ENCODE assay signal across 31 mouse cellular contexts in the genomic region with DNA sequence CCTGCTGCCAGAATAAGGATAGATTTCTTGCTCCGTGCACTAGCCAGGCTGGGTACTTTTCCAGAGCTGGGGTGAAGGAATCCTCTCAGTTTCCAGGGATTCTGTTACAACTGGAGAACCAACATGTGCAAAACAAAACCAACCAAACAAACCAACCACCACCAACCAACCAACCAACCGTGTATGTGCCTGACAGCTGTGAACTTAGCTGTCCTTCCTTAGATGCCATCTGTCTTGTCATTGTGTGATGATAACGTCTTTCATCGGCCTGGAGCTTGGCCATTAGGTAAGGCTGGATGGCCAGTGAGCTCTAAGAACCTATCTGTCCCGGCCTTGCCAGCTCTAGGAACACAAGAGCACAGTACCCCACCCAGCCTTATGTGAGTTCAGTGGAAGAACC. TPM values are rescaled to one million over a fixed set of nuclear protein-coding genes. Genes with fewer than 3 reads are reported as not detected.
"Had no signal": no experiment of that assay in that cellular context is flagged by ENCODE, and none has a peak within 500 bp of the region (broad histone marks: within the 10 kb centered on the region; RNA-seq: fewer than 3 reads in every experiment).

No protein-coding gene starts in this region.

- H3K4me3 ChIP-seq: heart, embryonic 10.5 days; heart, embryonic 12.5 days; heart, embryonic 13.5 days; heart, embryonic 15.5 days; hindbrain, embryonic 10.5 days; hindbrain, embryonic 12.5 days; hindbrain, embryonic 13.5 days; hindbrain, embryonic 15.5 days; intestine, embryonic 15.5 days; kidney, embryonic 15.5 days; layer of hippocampus, adult 2 months; left cerebral cortex, adult 2 months had no signal

- DNase-seq: heart, postnatal 36 days; heart, postnatal 4 days; kidney, adult 11 months; kidney, adult 18-20 months; kidney, adult 2 months; kidney, adult 8-10 months; kidney, adult 9 months; kidney, postnatal 14 days; kidney, postnatal 25 days; kidney, postnatal 36 days; layer of hippocampus, adult 9-11 months; layer of hippocampus, postnatal 36 days had no signal

- H3K27me3 ChIP-seq: hindbrain, embryonic 15.5 days; intestine, embryonic 15.5 days had no signal

- H3K36me3 ChIP-seq: heart, embryonic 10.5 days; heart, embryonic 12.5 days; heart, embryonic 13.5 days; heart, embryonic 15.5 days; hindbrain, embryonic 10.5 days; hindbrain, embryonic 12.5 days; hindbrain, embryonic 13.5 days; hindbrain, embryonic 15.5 days; intestine, embryonic 15.5 days; kidney, embryonic 15.5 days had no signal

- H3K4me2 ChIP-seq: heart, embryonic 11.5 days; heart, embryonic 12.5 days; heart, embryonic 13.5 days; heart, embryonic 15.5 days; hindbrain, embryonic 12.5 days; hindbrain, embryonic 13.5 days; hindbrain, embryonic 14.5 days; hindbrain, embryonic 15.5 days; intestine, embryonic 15.5 days; kidney, embryonic 15.5 days had no signal

RNA-seq across cellular contexts. Expression of gene Iqca, which starts 33.7 kb away (rescaled TPM):
- polyA plus RNA-seq: heart, embryonic 11.5 days; heart, embryonic 12.5 days; heart, embryonic 14.5 days; heart, embryonic 15.5 days; heart, postnatal 0 days; inflammation-experienced regulatory T-cells, adult 6 months; intestine, embryonic 16.5 days; large intestine, adult 2 months had no signal
